Mouse (Mus musculus) heart, postnatal 0 days (tissue): ENCODE data around the gene Irf9. TPM values are rescaled to one million over a fixed set of nuclear protein-coding genes. Genes with fewer than 3 reads are reported as not detected.

ENCODE experiments used
- ATAC-seq: fragments of 200-750 bp; cut with Nextera tagmentation; 2 replicates; pipeline ENCODE4 v1.8.0; 2017; ENCODE audit warnings: low read depth, moderate number of reproducible peaks, moderate library complexity; ENCODE audit not compliant: insufficient read depth
- DNase-seq: peaks from one replicate; pipeline ENCODE4 v3.0.0-alpha.2; 2016; ENCODE audit warnings: low spot score
- H3K27ac ChIP-seq: fragments of 300-500 bp; sonication (generic); 2 replicates; pipeline ENCODE4 v1.5.1; 2014; ENCODE audit warnings: low read depth, mild to moderate bottlenecking
- H3K27me3 ChIP-seq: fragments of 300-500 bp; sonication (generic); 2 replicates; pipeline ENCODE4 v1.6.1; 2014; ENCODE audit warnings: low read length, mixed read lengths; ENCODE audit not compliant: control insufficient read depth, insufficient read depth
- H3K36me3 ChIP-seq: fragments of 300-500 bp; sonication (generic); replicated peaks from 2 replicates; pipeline ENCODE4 v1.6.1; 2014; ENCODE audit warnings: low read length, mixed read lengths; ENCODE audit not compliant: control insufficient read depth, insufficient read depth
- H3K4me1 ChIP-seq: fragments of 300-500 bp; sonication (generic); 2 replicates; pipeline ENCODE4 v1.6.1; 2014; ENCODE audit warnings: antibody characterized with exemption; ENCODE audit not compliant: control insufficient read depth, insufficient read depth
- H3K4me2 ChIP-seq: fragments of 300-500 bp; sonication (generic); 2 replicates; pipeline ENCODE4 v1.6.1; 2014; ENCODE audit warnings: low read depth, mild to moderate bottlenecking, low read length, moderate library complexity
- H3K4me3 ChIP-seq: fragments of 300-500 bp; sonication (generic); 2 replicates; pipeline ENCODE4 v1.5.1; 2014; ENCODE audit warnings: low read depth, low read length
- H3K9ac ChIP-seq: fragments of 300-500 bp; sonication (generic); replicated peaks from 2 replicates; pipeline ENCODE4 v1.6.1; 2014; ENCODE audit warnings: low read depth, low read length, mixed read lengths
- H3K9me3 ChIP-seq: fragments of 300-500 bp; sonication (generic); replicated peaks from 2 replicates; pipeline ENCODE4 v1.6.1; 2016; ENCODE audit warnings: low read length; ENCODE audit not compliant: control insufficient read depth
- CTCF ChIP-seq: IDR thresholded peaks from 2 replicates; pipeline ENCODE4 v1.5.1; 2016; ENCODE audit warnings: antibody characterized with exemption, control low read depth, low read depth
- EP300 ChIP-seq: IDR thresholded peaks from 2 replicates; pipeline ENCODE4 v1.6.1; 2016; ENCODE audit warnings: antibody characterized with exemption, low read depth
- WGBS: fragments of 180-500 bp; shearing (Covaris S2); extraction: QIAGEN DNeasy Blood & Tissue Kit; methylation state at CpG from one replicate; pipeline ENCODE4 v1.1.7; 2014; 5-methylcytosine and 5-hydroxymethylcytosine counted together
- polyA plus RNA-seq: library from polyadenylated mRNA; unstranded; fragments of >200 nt; fragmentation: Nextera tagmentation; extraction: Ambion mirVana; gene quantifications from 2 replicates; pipeline ENCODE4 v1.2.1, GENCODE M21; 2015
- total RNA-seq: library from RNA; depleted of rRNA; stranded (reverse); fragments of >200 nt; gene quantifications from 2 replicates; pipeline ENCODE4 v1.2.3, GENCODE M21; 2014; ENCODE audit warnings: low replicate concordance

Irf9 gene
- total and polyA plus RNA-seq, 2 experiments from 2014 or later, result 14.2 to 44.7 TPM

DNA sequence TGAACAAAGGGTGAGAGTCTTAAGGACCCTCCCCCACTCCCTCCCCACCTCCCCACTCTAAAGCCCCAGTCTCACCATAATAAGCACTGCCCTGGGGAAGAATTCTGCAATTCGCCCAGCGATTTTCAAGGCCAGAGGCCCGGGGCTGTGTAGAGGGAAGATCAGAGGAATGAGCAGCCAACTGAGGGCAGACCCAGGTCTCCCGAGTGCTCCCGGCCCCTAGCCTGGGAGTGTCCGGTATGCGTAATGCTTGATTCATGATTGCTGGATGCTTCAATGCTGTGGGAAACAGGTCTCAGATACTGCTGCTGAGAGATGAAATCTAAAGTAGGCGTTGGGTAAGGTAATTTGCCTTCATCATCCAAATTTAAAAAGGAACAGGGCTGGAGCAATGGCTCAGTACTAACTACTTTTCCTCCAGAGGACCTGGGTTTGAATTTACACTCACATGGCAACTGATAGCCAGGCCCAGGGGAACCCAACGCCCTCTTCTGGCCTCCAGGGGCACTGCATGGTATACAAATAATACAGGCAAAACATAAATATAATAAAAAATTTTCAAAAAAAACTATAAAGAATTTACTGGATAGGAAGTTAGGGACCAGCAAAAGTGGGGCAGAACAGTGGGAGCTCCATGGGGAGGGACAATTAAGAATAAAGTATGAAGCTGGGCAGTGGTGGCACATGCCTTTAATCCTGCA, 21.2 kb upstream of the Irf9 start:
- WGBS, result 76% methylated on average over 9 of the region's 9 CpGs
- ATAC-seq, result no peak

DNA sequence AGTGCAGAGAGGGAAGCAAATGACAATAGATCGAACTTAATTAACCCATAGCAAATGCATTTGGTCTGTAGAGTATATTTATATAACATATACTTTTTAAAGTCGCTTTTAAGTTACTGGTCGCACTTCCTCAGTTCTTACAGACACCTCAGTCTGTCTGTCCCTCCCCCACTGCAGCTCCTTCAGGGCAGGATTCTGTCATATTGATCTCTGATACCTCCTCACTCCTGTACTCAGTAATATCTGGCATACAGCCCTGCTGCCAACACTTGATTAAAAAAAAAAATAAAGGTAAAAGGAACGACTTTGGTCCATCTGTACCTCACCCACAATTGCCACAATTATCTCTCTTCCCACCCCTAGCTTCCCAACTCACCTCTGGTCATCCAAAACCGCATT, 19.1 kb upstream of the Irf9 start:
- ATAC-seq, result no peak
- H3K27ac ChIP-seq, result peak overlapping the region; percentile 81; the same call in 1 of the 2 replicates

More for the DNA sequence above, 21.2 kb upstream of the Irf9 start:
- no peak for DNase-seq
- H3K9ac ChIP-seq, result no peak overlapping the region
- H3K4me1 ChIP-seq, result peaks cover 20% of the 10 kb centered on the region; the same call in 1 of the 2 replicates
- H3K4me2 ChIP-seq, result no peak overlapping the region
- no peaks in the 10 kb centered on the region for H3K27me3 ChIP-seq
- TF ChIP-seq EP300 (no peak), CTCF (no peak)
- H3K4me3 ChIP-seq, result no peak overlapping the region
- no peak overlapping the region for H3K27ac ChIP-seq
- no peaks in the 10 kb centered on the region for H3K9me3 ChIP-seq
- peaks cover 27% of the 10 kb centered on the region for H3K36me3 ChIP-seq

DNA sequence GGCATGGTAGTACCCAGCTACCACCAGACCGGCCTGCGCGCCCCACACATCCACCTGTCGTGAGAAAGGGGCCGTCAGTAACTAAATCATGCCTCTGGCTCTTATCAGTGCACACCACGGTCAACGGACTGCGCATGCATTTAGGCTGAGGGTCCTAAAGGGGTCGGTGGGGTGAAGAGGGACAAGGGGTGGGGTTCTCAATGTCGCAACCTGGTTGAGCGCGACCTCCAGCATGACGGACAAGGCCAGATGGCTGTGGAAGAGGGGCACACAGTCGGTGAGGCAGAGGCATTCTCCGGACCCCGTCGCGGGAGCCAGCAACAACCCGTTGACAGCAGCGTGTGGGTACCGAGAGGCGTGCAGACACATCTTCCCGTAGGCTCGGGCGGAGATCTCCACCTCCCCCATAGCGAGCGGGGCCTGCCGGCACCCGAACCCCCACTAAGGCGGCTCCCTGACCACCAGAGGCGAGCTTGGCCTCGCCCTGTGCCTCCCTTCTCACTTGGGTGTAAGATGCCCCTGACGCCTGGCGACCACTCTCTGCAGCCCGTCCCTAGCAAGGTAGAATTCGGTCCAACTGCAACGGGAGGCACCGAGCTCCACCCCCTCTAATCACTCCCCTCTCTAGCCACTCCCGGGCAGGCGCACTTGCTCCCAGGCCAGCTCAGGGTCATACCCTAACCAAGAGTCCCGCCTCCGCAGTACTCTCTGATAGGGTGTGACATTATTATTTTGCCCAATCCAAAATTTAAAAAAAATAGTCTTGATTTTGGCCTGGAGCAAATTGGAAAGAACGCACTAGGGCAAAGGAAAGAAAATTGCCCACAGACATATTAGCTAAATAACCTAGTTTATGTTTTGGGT, 18.4 kb upstream of the Irf9 start, which contains the start of gene Emc9:
Gene Emc9 (minus strand): TSS at position 601 of the 864 bp plus-strand sequence.
- ATAC-seq (peak; percentile 91), DNase-seq (peak; percentile 76)
- H3K4me1 ChIP-seq, result peaks cover 11% of the 10 kb centered on the region; the same call in 1 of the 2 replicates
- peak within 1 kb of the TSS; percentile 67 for H3K9ac ChIP-seq
- H3K27ac ChIP-seq, result peak within 1 kb of the TSS; percentile 81
- peak within 1 kb of the TSS; percentile 96 for H3K4me2 ChIP-seq
- no peaks in the 10 kb centered on the region for H3K9me3 ChIP-seq
- WGBS, result 2% methylated on average over 43 of the region's 43 CpGs
- peaks cover 35% of the 10 kb centered on the region for H3K36me3 ChIP-seq
- peak within 1 kb of the TSS; percentile 77 for H3K4me3 ChIP-seq
- no peak for TF ChIP-seq EP300
- no peak for TF ChIP-seq CTCF
- no peaks in the 10 kb centered on the region for H3K27me3 ChIP-seq

More for the DNA sequence above, 19.1 kb upstream of the Irf9 start:
- no peaks in the 10 kb centered on the region for H3K9me3 ChIP-seq
- no peak for TF ChIP-seq CTCF
- no peak for TF ChIP-seq EP300
- peak overlapping the region; percentile 67 for H3K9ac ChIP-seq
- DNase-seq, result no peak
- 48% methylated on average over 5 of the region's 5 CpGs for WGBS
- no peaks in the 10 kb centered on the region for H3K27me3 ChIP-seq
- peak overlapping the region; percentile 77 for H3K4me3 ChIP-seq
- peak overlapping the region; percentile 96 for H3K4me2 ChIP-seq
- H3K4me1 ChIP-seq, result peaks cover 12% of the 10 kb centered on the region; the same call in 1 of the 2 replicates
- H3K36me3 ChIP-seq, result peaks cover 39% of the 10 kb centered on the region

DNA sequence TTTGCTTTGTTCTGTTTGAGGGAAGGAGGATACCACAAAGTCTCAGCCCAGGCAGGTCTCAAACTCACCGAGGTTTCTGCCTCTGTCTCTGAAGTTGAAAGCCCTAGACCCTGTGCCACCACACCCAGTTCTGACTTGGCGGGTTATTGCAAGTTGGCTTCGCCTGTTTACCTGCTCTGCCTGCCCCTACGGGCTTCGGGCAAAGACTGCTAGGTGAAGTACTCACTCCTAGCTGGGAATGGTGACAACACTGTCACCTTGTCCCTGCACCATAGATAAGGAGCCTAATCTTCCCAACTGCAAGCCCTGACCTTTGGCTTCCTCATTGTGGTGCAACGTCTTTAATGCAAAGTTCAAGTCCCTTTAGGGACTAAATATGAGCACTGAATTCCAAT, 17.8 kb upstream of the Irf9 start:
- Histone ChIP-seq H3K27ac (peak overlapping the region; percentile 81), H3K4me1 (peaks cover 11% of the 10 kb centered on the region; the same call in 1 of the 2 replicates), H3K4me3 (peak overlapping the region; percentile 77), H3K27me3 (no peaks in the 10 kb centered on the region), H3K4me2 (peak overlapping the region; percentile 96), H3K36me3 (peaks cover 29% of the 10 kb centered on the region), H3K9me3 (no peaks in the 10 kb centered on the region), H3K9ac (no peak overlapping the region)
- no peak for ATAC-seq
- whole genome bisulfite sequencing, result 40% methylated on average over 6 of the region's 6 CpGs
- TF ChIP-seq EP300 (no peak), CTCF (no peak)
- no peak for DNase-seq

DNA sequence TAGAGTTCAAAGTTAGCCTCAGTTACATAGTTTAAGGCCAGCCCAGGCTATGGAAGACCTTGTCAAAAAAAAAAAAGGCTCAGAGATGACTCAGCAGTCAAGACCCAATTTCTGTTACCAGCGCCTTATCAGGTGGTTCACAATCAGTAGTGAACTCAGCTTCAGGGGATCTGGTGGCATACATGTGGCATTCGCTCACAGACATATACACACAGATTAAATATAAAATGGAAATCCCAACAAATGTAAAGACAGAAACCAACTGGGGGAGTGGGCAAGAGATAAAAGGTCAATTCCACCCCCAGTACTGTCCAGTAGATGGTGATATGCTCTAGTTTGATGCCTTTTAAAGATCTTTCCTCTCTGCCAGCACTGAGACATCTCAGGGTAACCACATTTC, 17.2 kb upstream of the Irf9 start:
- Histone ChIP-seq H3K9me3 (no peaks in the 10 kb centered on the region), H3K36me3 (peaks cover 23% of the 10 kb centered on the region), H3K4me3 (no peak overlapping the region), H3K9ac (no peak overlapping the region), H3K27ac (no peak overlapping the region), H3K4me1 (peaks cover 11% of the 10 kb centered on the region; the same call in 1 of the 2 replicates), H3K27me3 (no peaks in the 10 kb centered on the region), H3K4me2 (no peak overlapping the region)
- TF ChIP-seq CTCF, result no peak
- no peak for TF ChIP-seq EP300
- DNase-seq (no peak), ATAC-seq (no peak)
- WGBS, result 87% methylated on average over 2 of the region's 2 CpGs
